Mouse (Mus musculus): ENCODE data around the gene Syt9. TPM values are rescaled to one million over a fixed set of nuclear protein-coding genes. Genes with fewer than 3 reads are reported as not detected.
A peak's percentile ranks its signal among the peaks of the same experiment; 100 is the strongest.
"Not testable (repeated sequence)": the region's sequence is repeated elsewhere in the genome, so short reads cannot be mapped to it uniquely, and the experiment has no call there.

Syt9 gene
- polyA plus RNA-seq, 1 experiment from 2014 or later = 3.7 TPM

- H3K4me2 ChIP-seq (replicated peaks; ENCODE audit: low read depth, low read length) = no peak overlapping the region
- WGBS = 20% methylated on average over 5 of the region's 5 CpGs
- H3K4me1 ChIP-seq (ENCODE audit: insufficient read depth, low read length) = peaks cover 7% of the 10 kb centered on the region; the same call in 1 of the 2 replicates
- H3K9ac ChIP-seq (replicated peaks; ENCODE audit: low read length) = no peak overlapping the region
- H3K4me3 ChIP-seq (ENCODE audit: low read length) = no peak overlapping the region
- H3K27me3 ChIP-seq (ENCODE audit: insufficient read depth, low read length) = no peaks in the 10 kb centered on the region
- no peaks in the 10 kb centered on the region for H3K9me3 ChIP-seq (ENCODE audit: low read length)
- no peaks in the 10 kb centered on the region for H3K36me3 ChIP-seq (ENCODE audit: insufficient read depth, low read length)
- H3K27ac ChIP-seq (ENCODE audit: low read length) = peak overlapping the region; percentile 33; the same call in 1 of the 2 replicates
- ATAC-seq (ENCODE audit: low FRiP score, low TSS enrichment) = peak; percentile 90
Observed at GRCm38 (mm10) chr7:107455118-107455521, 84.6 kb downstream of the Syt9 start.

DNA sequence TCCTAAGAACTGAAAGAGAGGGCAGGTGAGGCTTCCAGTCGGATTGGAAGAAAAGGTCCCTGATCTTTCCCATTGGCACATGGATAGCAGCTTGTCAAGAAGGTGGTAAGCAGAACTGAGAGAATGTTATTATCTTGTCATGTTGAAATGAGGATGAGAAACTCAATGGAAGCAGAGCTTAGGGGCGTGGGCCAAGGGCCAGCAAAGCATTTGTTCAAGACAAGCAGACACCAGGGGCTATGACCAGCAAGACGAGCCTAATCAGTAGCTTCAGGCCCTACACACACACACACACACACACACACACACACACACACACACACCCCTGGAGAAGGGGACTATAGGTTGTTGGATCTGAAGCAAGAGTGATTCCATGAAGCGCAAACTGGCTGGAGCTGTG is 90.6 kb downstream of the Syt9 start:
- Histone ChIP-seq H3K9ac (replicated peaks; ENCODE audit: low read length) (no peak overlapping the region), H3K36me3 (ENCODE audit: insufficient read depth, low read length) (no peaks in the 10 kb centered on the region), H3K4me3 (ENCODE audit: low read length) (no peak overlapping the region), H3K27me3 (ENCODE audit: insufficient read depth, low read length) (no peaks in the 10 kb centered on the region), H3K9me3 (ENCODE audit: low read length) (no peaks in the 10 kb centered on the region), H3K4me1 (ENCODE audit: insufficient read depth, low read length) (0 out of 2 replicates have a peak, but pooled peaks cover 6% of the 10 kb centered on the region), H3K4me2 (replicated peaks; ENCODE audit: low read depth, low read length) (no peak overlapping the region), H3K27ac (ENCODE audit: low read length) (no peak overlapping the region)
- 88% methylated on average over 4 of the region's 4 CpGs for WGBS
- no peak for ATAC-seq (ENCODE audit: low FRiP score, low TSS enrichment)

- Histone ChIP-seq H3K27me3 (ENCODE audit: insufficient read depth, low read length) (no peaks in the 10 kb centered on the region), H3K36me3 (ENCODE audit: insufficient read depth, low read length) (no peaks in the 10 kb centered on the region), H3K4me1 (ENCODE audit: insufficient read depth, low read length) (0 out of 2 replicates have a peak, but pooled peaks cover 6% of the 10 kb centered on the region), H3K4me3 (ENCODE audit: low read length) (no peak overlapping the region), H3K27ac (ENCODE audit: low read length) (no peak overlapping the region), H3K9ac (replicated peaks; ENCODE audit: low read length) (no peak overlapping the region), H3K9me3 (ENCODE audit: low read length) (no peaks in the 10 kb centered on the region), H3K4me2 (replicated peaks; ENCODE audit: low read depth, low read length) (no peak overlapping the region)
- WGBS = 79% methylated on average over 1 of the region's 1 CpGs
- ATAC-seq (ENCODE audit: low FRiP score, low TSS enrichment) = no peak
Observed at GRCm38 (mm10) chr7:107461699-107462440, 91.3 kb downstream of the Syt9 start.

- Histone ChIP-seq H3K36me3 (ENCODE audit: insufficient read depth, low read length) (no peaks in the 10 kb centered on the region), H3K4me3 (ENCODE audit: low read length) (no peak overlapping the region), H3K27ac (ENCODE audit: low read length) (no peak overlapping the region), H3K4me1 (ENCODE audit: insufficient read depth, low read length) (0 out of 2 replicates have a peak, but pooled peaks cover 6% of the 10 kb centered on the region), H3K9me3 (ENCODE audit: low read length) (no peaks in the 10 kb centered on the region), H3K9ac (replicated peaks; ENCODE audit: low read length) (no peak overlapping the region), H3K4me2 (replicated peaks; ENCODE audit: low read depth, low read length) (no peak overlapping the region), H3K27me3 (ENCODE audit: insufficient read depth, low read length) (no peaks in the 10 kb centered on the region)
- ATAC-seq (ENCODE audit: low FRiP score, low TSS enrichment) = 0 out of 2 replicates have a peak, but pooled peaks have one; percentile 72
- WGBS = 7% methylated on average over 3 of the region's 3 CpGs
Observed at GRCm38 (mm10) chr7:107462962-107463361, 92.4 kb downstream of the Syt9 start.

GRCm38 (mm10) chr7:107465081-107465480 is 94.6 kb downstream of the Syt9 start:
- 0 out of 2 replicates have a peak, but pooled peaks cover 6% of the 10 kb centered on the region for H3K4me1 ChIP-seq (ENCODE audit: insufficient read depth, low read length)
- no peak overlapping the region for H3K9ac ChIP-seq (replicated peaks; ENCODE audit: low read length)
- 58% methylated on average over 3 of the region's 3 CpGs for WGBS
- H3K36me3 ChIP-seq (ENCODE audit: insufficient read depth, low read length) = no peaks in the 10 kb centered on the region
- no peak overlapping the region for H3K27ac ChIP-seq (ENCODE audit: low read length)
- H3K9me3 ChIP-seq (ENCODE audit: low read length) = no peaks in the 10 kb centered on the region
- H3K4me2 ChIP-seq (replicated peaks; ENCODE audit: low read depth, low read length) = no peak overlapping the region
- ATAC-seq (ENCODE audit: low FRiP score, low TSS enrichment) = no peak
- H3K4me3 ChIP-seq (ENCODE audit: low read length) = no peak overlapping the region
- no peaks in the 10 kb centered on the region for H3K27me3 ChIP-seq (ENCODE audit: insufficient read depth, low read length)

- Histone ChIP-seq H3K9me3 (ENCODE audit: low read length) (peaks cover 7% of the 10 kb centered on the region; the same call in 1 of the 2 replicates), H3K9ac (replicated peaks; ENCODE audit: low read length) (no peak overlapping the region), H3K27me3 (ENCODE audit: insufficient read depth, low read length) (no peaks in the 10 kb centered on the region), H3K4me3 (ENCODE audit: low read length) (no peak overlapping the region), H3K27ac (ENCODE audit: low read length) (no peak overlapping the region), H3K4me1 (ENCODE audit: insufficient read depth, low read length) (no peaks in the 10 kb centered on the region), H3K4me2 (replicated peaks; ENCODE audit: low read depth, low read length) (no peak overlapping the region), H3K36me3 (ENCODE audit: insufficient read depth, low read length) (no peaks in the 10 kb centered on the region)
- peak; percentile 65 for ATAC-seq (ENCODE audit: low FRiP score, low TSS enrichment)
- WGBS = 31% methylated on average over 7 of the region's 7 CpGs
Observed at GRCm38 (mm10) chr7:107478979-107479965, 108.7 kb downstream of the Syt9 start.

- H3K27me3 ChIP-seq (ENCODE audit: insufficient read depth, low read length); ATAC-seq (ENCODE audit: low FRiP score, low TSS enrichment); H3K36me3 ChIP-seq (ENCODE audit: insufficient read depth, low read length); H3K4me1 ChIP-seq (ENCODE audit: insufficient read depth, low read length); H3K27ac ChIP-seq (ENCODE audit: low read length); H3K9ac ChIP-seq (replicated peaks; ENCODE audit: low read length); H3K9me3 ChIP-seq (ENCODE audit: low read length); H3K4me3 ChIP-seq (ENCODE audit: low read length); H3K4me2 ChIP-seq (replicated peaks; ENCODE audit: low read depth, low read length): not testable (repeated sequence)
- WGBS = 75% methylated on average over 2 of the region's 2 CpGs
Observed at GRCm38 (mm10) chr7:107485709-107486108, 115.2 kb downstream of the Syt9 start.

DNA sequence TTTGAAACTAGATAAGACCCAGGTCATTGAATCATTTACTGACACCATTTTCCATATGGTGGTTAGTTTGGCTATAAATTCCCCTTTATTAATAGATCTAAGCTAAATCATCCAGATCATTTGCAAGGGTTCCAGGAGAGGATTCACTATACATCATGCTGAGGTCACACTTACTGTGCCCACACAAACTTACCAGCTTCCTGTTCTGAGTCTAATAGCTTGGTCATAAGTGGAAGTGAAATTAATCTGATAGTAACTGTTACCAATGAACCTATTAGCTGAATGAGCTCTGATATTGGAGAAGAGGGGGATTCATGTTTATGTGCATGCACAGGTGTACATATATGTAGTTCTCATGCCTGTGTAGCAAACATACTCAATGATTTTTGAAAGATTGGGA is 124.9 kb downstream of the Syt9 start:
- no peak for ATAC-seq (ENCODE audit: low FRiP score, low TSS enrichment)
- Histone ChIP-seq H3K27me3 (ENCODE audit: insufficient read depth, low read length) (no peaks in the 10 kb centered on the region), H3K4me3 (ENCODE audit: low read length) (no peak overlapping the region), H3K9ac (replicated peaks; ENCODE audit: low read length) (no peak overlapping the region), H3K27ac (ENCODE audit: low read length) (no peak overlapping the region), H3K4me2 (replicated peaks; ENCODE audit: low read depth, low read length) (no peak overlapping the region), H3K4me1 (ENCODE audit: insufficient read depth, low read length) (no peaks in the 10 kb centered on the region), H3K36me3 (ENCODE audit: insufficient read depth, low read length) (no peaks in the 10 kb centered on the region), H3K9me3 (ENCODE audit: low read length) (no peaks in the 10 kb centered on the region)

GRCm38 (mm10) chr7:107496923-107497322 is 126.4 kb downstream of the Syt9 start:
- no peak overlapping the region for H3K27ac ChIP-seq (ENCODE audit: low read length)
- H3K27me3 ChIP-seq (ENCODE audit: insufficient read depth, low read length) = no peaks in the 10 kb centered on the region
- no peak overlapping the region for H3K4me3 ChIP-seq (ENCODE audit: low read length)
- H3K9ac ChIP-seq (replicated peaks; ENCODE audit: low read length) = no peak overlapping the region
- 73% methylated on average over 7 of the region's 7 CpGs for WGBS
- ATAC-seq (ENCODE audit: low FRiP score, low TSS enrichment) = no peak
- no peak overlapping the region for H3K4me2 ChIP-seq (replicated peaks; ENCODE audit: low read depth, low read length)
- H3K36me3 ChIP-seq (ENCODE audit: insufficient read depth, low read length) = no peaks in the 10 kb centered on the region
- H3K4me1 ChIP-seq (ENCODE audit: insufficient read depth, low read length) = no peaks in the 10 kb centered on the region
- no peaks in the 10 kb centered on the region for H3K9me3 ChIP-seq (ENCODE audit: low read length)

Measured in kidney, embryonic 16.5 days (tissue).